Mouse (Mus musculus): ENCODE results near the gene Hoxd8. TPM values are rescaled to one million over a fixed set of nuclear protein-coding genes. Genes with fewer than 3 reads are reported as not detected.

The Hoxd8 gene
- polyA plus RNA-seq, 1 experiment from 2014 or later, result 0.66 TPM

- no peak for ATAC-seq
- Histone ChIP-seq H3K27ac (ENCODE audit: low read depth, low read length) (no peak overlapping the region), H3K9me3 (ENCODE audit: control insufficient read depth, low read length) (no peaks in the 10 kb centered on the region), H3K27me3 (replicated peaks; ENCODE audit: control insufficient read depth, insufficient read depth, low read length) (peaks cover 89% of the 10 kb centered on the region), H3K36me3 (ENCODE audit: control insufficient read depth, insufficient read depth, low read length) (no peaks in the 10 kb centered on the region), H3K4me3 (ENCODE audit: low read length) (no peak overlapping the region), H3K4me1 (ENCODE audit: control insufficient read depth, insufficient read depth, low read depth, low read length) (peaks cover 3% of the 10 kb centered on the region), H3K9ac (ENCODE audit: low read depth, low read length) (no peak overlapping the region), H3K4me2 (ENCODE audit: low read length) (no peak overlapping the region)
- WGBS, result 4% methylated on average over 9 of the region's 9 CpGs
These were observed 27.9 kb upstream of the Hoxd8 start for GRCm38 (mm10) chr2:74676376-74677052.

- no peak for ATAC-seq
- Histone ChIP-seq H3K4me3 (ENCODE audit: low read length) (no peak overlapping the region), H3K27me3 (replicated peaks; ENCODE audit: control insufficient read depth, insufficient read depth, low read length) (peaks cover 89% of the 10 kb centered on the region), H3K9ac (ENCODE audit: low read depth, low read length) (no peak overlapping the region), H3K27ac (ENCODE audit: low read depth, low read length) (no peak overlapping the region), H3K9me3 (ENCODE audit: control insufficient read depth, low read length) (no peaks in the 10 kb centered on the region), H3K4me2 (ENCODE audit: low read length) (no peak overlapping the region), H3K4me1 (ENCODE audit: control insufficient read depth, insufficient read depth, low read depth, low read length) (peaks cover 6% of the 10 kb centered on the region), H3K36me3 (ENCODE audit: control insufficient read depth, insufficient read depth, low read length) (no peaks in the 10 kb centered on the region)
- 13% methylated on average over 2 of the region's 2 CpGs for WGBS
These were observed 27.3 kb upstream of the Hoxd8 start for GRCm38 (mm10) chr2:74677106-74677505.

GRCm38 (mm10) chr2:74678891-74679595 lies 25.4 kb upstream of the Hoxd8 start, which contains the start of gene Hoxd11:
TSS of gene Hoxd11 (plus strand) at chr2:74679557.
- Histone ChIP-seq H3K4me2 (ENCODE audit: low read length) (no peak within 1 kb of the TSS), H3K4me3 (ENCODE audit: low read length) (no peak within 1 kb of the TSS), H3K27ac (ENCODE audit: low read depth, low read length) (no peak within 1 kb of the TSS), H3K9ac (ENCODE audit: low read depth, low read length) (no peak within 1 kb of the TSS), H3K4me1 (ENCODE audit: control insufficient read depth, insufficient read depth, low read depth, low read length) (peaks cover 12% of the 10 kb centered on the region; the same call in 1 of the 2 replicates), H3K27me3 (replicated peaks; ENCODE audit: control insufficient read depth, insufficient read depth, low read length) (peaks cover 80% of the 10 kb centered on the region), H3K9me3 (ENCODE audit: control insufficient read depth, low read length) (no peaks in the 10 kb centered on the region; the same call in 1 of the 2 replicates), H3K36me3 (ENCODE audit: control insufficient read depth, insufficient read depth, low read length) (no peaks in the 10 kb centered on the region)
- 2% methylated on average over 15 of the region's 15 CpGs for WGBS
- no peak for ATAC-seq

GRCm38 (mm10) chr2:74679596-74679971 lies 24.8 kb upstream of the Hoxd8 start:
- H3K27ac ChIP-seq (ENCODE audit: low read depth, low read length), result no peak overlapping the region
- no peak overlapping the region for H3K4me2 ChIP-seq (ENCODE audit: low read length)
- H3K9ac ChIP-seq (ENCODE audit: low read depth, low read length), result no peak overlapping the region
- 2% methylated on average over 26 of the region's 26 CpGs for whole genome bisulfite sequencing
- no peak for ATAC-seq
- no peak overlapping the region for H3K4me3 ChIP-seq (ENCODE audit: low read length)
- H3K27me3 ChIP-seq (replicated peaks; ENCODE audit: control insufficient read depth, insufficient read depth, low read length), result peaks cover 81% of the 10 kb centered on the region
- no peaks in the 10 kb centered on the region for H3K36me3 ChIP-seq (ENCODE audit: control insufficient read depth, insufficient read depth, low read length)
- peaks cover 12% of the 10 kb centered on the region; the same call in 1 of the 2 replicates for H3K4me1 ChIP-seq (ENCODE audit: control insufficient read depth, insufficient read depth, low read depth, low read length)
- no peaks in the 10 kb centered on the region; the same call in 1 of the 2 replicates for H3K9me3 ChIP-seq (ENCODE audit: control insufficient read depth, low read length)

DNA sequence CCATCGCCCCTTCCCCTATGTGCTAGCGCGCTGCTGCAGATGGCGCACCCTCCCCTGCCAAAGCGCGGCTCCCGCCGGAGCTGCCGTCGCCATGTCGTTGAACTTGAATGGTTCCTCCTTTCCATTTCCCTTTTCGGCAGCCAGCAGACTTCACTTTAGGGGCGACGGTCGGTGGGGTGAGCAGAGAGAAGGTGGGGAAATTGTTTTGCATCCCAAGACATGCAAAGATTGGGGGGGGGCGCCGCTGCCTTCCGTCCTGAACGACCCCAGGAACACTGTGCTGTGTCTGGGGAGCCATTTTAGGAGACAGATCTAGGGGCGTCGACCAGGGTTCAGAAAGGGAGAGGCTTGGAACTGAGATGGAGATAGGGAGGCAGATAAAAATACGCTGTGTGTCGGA lies 24.4 kb upstream of the Hoxd8 start:
- H3K9ac ChIP-seq (ENCODE audit: low read depth, low read length), result no peak overlapping the region
- no peak overlapping the region for H3K27ac ChIP-seq (ENCODE audit: low read depth, low read length)
- peaks cover 81% of the 10 kb centered on the region for H3K27me3 ChIP-seq (replicated peaks; ENCODE audit: control insufficient read depth, insufficient read depth, low read length)
- ATAC-seq, result no peak
- no peaks in the 10 kb centered on the region; the same call in 1 of the 2 replicates for H3K9me3 ChIP-seq (ENCODE audit: control insufficient read depth, low read length)
- 1% methylated on average over 23 of the region's 23 CpGs for WGBS
- no peak overlapping the region for H3K4me2 ChIP-seq (ENCODE audit: low read length)
- no peaks in the 10 kb centered on the region for H3K36me3 ChIP-seq (ENCODE audit: control insufficient read depth, insufficient read depth, low read length)
- peaks cover 12% of the 10 kb centered on the region; the same call in 1 of the 2 replicates for H3K4me1 ChIP-seq (ENCODE audit: control insufficient read depth, insufficient read depth, low read depth, low read length)
- H3K4me3 ChIP-seq (ENCODE audit: low read length), result no peak overlapping the region

DNA sequence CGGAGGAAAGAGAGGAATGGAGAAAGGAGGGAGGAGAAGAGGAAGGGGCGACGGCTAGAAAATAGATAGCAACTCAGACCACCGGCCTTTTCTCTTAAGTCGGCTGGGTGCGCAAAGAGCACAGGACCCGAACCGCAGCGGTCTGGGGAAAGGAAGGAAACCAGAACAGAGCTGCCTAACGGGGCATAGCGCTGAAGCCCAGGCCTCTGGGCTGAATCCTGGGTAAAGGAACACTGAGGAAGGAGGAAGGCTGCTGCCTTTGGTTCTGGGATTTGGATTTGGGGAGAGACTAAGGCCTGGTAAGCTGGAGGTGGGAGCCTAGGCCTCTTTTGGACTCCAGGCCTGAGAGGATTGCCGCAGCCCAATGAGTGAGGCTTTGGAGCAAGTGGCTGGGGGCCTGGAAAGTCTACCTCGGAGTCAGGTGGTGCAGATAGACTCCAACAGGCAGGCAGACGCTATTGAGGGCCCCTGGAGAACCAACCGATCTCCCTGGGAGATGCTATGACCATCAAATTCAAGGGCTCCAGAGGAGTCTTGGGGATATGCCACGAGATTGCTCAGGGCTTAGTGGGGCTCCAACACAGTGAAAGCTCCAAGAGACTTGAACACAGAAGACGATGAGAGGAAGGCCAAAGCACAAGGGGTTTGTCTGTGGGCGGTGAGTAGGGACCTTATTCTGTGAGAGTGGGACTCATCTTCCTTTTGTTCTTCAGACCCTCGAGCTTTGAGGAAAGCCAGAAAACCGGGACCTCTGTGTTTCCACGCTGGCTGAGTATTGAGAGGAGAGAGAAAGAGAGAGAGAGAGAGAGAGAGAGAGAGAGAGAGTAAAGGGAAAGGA lies 23.6 kb upstream of the Hoxd8 start:
- H3K4me3 ChIP-seq (ENCODE audit: low read length), result no peak overlapping the region
- no peak overlapping the region for H3K9ac ChIP-seq (ENCODE audit: low read depth, low read length)
- ATAC-seq, result no peak
- H3K27ac ChIP-seq (ENCODE audit: low read depth, low read length), result no peak overlapping the region
- no peak overlapping the region for H3K4me2 ChIP-seq (ENCODE audit: low read length)
- H3K9me3 ChIP-seq (ENCODE audit: control insufficient read depth, low read length), result no peaks in the 10 kb centered on the region; the same call in 1 of the 2 replicates
- WGBS, result 2% methylated on average over 21 of the region's 21 CpGs
- no peaks in the 10 kb centered on the region for H3K36me3 ChIP-seq (ENCODE audit: control insufficient read depth, insufficient read depth, low read length)
- H3K27me3 ChIP-seq (replicated peaks; ENCODE audit: control insufficient read depth, insufficient read depth, low read length), result peaks cover 80% of the 10 kb centered on the region
- peaks cover 12% of the 10 kb centered on the region; the same call in 1 of the 2 replicates for H3K4me1 ChIP-seq (ENCODE audit: control insufficient read depth, insufficient read depth, low read depth, low read length)

DNA sequence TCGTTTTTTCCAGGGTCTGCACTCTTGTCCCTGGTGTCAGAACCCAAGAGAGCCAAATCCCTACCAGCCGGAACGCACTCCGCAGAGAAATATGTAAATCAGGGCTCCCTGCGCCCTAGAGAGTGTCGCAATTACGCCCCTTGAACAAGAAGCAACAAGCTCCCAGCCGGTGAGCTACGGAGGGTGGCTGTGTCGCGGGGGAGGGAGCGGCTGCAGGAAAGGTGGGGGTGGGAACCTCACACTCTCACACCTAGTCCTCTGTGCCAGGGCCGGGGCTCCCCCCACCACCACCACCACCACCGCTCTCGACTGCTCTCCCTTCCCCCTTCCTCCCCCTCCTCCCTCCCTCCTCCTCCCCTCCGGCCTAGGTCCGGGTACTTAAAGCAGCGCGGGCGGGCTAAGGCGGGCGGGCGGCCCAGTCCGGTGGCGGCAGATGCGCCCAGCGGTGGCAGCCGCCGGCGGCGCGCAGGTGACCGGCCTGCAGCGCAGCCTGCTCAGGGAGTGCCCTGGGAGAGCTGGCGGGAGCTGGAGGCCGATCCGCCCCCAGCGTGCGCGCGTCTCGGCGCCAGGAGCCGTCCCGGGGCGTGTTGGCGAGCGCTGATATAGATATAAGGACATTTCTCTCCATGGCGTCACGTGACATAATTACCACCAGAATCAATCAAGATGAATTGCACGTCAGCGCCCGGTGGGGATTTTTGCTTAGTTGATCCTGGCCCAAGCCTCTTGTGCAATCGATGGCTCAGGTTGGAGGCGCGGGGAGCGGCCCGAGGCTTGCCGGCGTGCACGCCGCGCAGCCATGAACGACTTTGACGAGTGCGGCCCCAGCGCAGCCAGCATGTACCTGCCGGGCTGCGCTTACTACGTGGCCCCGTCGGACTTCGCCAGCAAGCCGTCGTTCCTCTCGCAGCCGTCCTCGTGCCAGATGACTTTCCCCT lies 22.6 kb upstream of the Hoxd8 start:
- no peak for ATAC-seq
- Histone ChIP-seq H3K36me3 (ENCODE audit: control insufficient read depth, insufficient read depth, low read length) (no peaks in the 10 kb centered on the region), H3K27ac (ENCODE audit: low read depth, low read length) (no peak overlapping the region), H3K27me3 (replicated peaks; ENCODE audit: control insufficient read depth, insufficient read depth, low read length) (peaks cover 81% of the 10 kb centered on the region), H3K4me3 (ENCODE audit: low read length) (peak overlapping the region; percentile 2; the same call in 1 of the 2 replicates), H3K9ac (ENCODE audit: low read depth, low read length) (no peak overlapping the region), H3K4me2 (ENCODE audit: low read length) (peak overlapping the region; percentile 6), H3K4me1 (ENCODE audit: control insufficient read depth, insufficient read depth, low read depth, low read length) (peaks cover 12% of the 10 kb centered on the region; the same call in 1 of the 2 replicates), H3K9me3 (ENCODE audit: control insufficient read depth, low read length) (no peaks in the 10 kb centered on the region; the same call in 1 of the 2 replicates)
- WGBS, result under 1% methylated on average over 58 of the region's 78 CpGs

- Histone ChIP-seq H3K9ac (ENCODE audit: low read depth, low read length) (no peak overlapping the region), H3K27ac (ENCODE audit: low read depth, low read length) (no peak overlapping the region), H3K4me1 (ENCODE audit: control insufficient read depth, insufficient read depth, low read depth, low read length) (peaks cover 12% of the 10 kb centered on the region; the same call in 1 of the 2 replicates), H3K4me3 (ENCODE audit: low read length) (0 out of 2 replicates have a peak overlapping the region, but pooled peaks have one; percentile 6), H3K36me3 (ENCODE audit: control insufficient read depth, insufficient read depth, low read length) (no peaks in the 10 kb centered on the region), H3K9me3 (ENCODE audit: control insufficient read depth, low read length) (no peaks in the 10 kb centered on the region; the same call in 1 of the 2 replicates), H3K4me2 (ENCODE audit: low read length) (peak overlapping the region; percentile 30; the same call in 1 of the 2 replicates), H3K27me3 (replicated peaks; ENCODE audit: control insufficient read depth, insufficient read depth, low read length) (peaks cover 81% of the 10 kb centered on the region)
- no peak for ATAC-seq
- 2% methylated on average over 43 of the region's 51 CpGs for WGBS
These were observed 21.6 kb upstream of the Hoxd8 start for GRCm38 (mm10) chr2:74682796-74683195.
